Mouse (Mus musculus): ENCODE measurements around the gene Sez6l.

Gene Sez6l

DNA sequence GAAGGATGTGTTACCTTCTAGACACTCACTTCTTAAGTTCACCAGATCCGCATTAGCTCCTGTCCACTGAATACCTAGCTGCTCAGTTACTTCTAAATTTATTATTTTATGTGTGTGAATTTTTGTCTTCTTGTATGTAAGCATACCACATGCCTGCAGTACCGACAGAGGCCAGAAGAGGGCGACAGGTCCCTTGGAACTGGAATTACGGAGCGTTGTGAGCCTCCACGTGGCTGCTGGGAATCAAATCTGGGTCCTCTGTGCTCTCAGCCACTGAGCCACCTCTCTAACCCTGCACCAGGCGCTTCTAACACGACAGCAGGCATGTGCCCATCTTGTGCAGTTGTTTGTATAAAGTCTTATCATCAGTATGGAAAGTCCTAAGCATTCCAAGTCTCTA is 44.8 kb downstream of the Sez6l start:
- peak; percentile 10 for DNase-seq

DNA sequence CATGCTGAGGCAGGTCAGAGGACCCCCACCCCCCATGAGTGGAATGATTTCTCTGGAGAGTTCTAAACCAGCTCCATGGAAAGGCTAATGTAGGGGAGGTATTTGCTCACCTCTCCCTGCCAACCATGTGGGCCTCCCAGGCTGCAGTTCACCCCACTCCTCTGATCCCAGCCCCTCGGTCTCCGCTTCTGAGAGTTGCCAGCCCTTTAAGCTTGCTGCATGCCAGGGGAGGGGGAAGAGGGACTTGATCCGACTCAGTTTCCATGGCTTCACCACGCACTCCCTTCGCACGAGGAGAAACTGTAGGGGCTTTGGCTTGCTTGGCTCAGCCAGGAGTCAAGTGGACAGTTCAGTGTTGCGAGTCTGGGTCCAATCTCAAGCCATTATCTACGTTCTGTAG is 45.9 kb downstream of the Sez6l start:
- no peak for DNase-seq

DNA sequence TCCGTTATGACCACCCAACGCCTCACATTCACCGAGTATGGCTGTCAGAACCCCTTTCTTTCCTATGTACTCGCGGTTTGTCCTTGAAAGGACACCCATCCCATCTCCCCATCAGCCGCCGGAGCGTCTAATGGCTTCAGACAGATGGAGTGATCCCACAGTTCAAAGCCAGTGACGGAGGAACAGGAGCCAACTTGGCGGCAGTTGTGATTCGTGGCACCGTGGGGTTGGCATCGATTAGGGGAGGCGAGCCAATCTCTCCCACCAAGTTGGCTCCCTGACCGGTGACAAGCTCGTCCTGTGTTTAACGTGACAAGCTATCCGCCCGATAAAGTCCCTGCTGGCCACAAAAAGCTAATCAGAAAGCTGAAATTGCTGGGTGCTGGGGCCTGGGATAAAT is 50.0 kb downstream of the Sez6l start:
- DNase-seq, result no peak

DNA sequence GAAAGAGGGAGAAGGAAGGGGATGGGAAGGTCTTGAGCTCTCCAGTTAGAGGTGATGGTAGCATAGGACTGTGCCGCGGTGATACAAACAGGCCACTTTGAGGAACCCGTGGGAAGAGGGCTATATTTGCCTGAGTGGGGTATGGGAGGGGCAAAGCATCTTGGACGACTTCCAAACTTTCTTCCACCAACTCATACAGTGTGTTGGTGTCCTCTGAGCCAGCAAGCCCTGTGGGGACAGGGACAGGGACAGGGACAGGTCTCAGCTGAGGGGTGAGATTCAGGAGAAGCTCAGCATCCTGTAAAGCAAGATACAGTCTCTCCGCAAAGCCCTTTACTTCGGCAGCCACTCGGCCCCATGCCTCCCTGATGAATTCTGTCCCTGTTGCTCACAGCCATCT is 50.5 kb downstream of the Sez6l start:
- DNase-seq, result no peak

DNA sequence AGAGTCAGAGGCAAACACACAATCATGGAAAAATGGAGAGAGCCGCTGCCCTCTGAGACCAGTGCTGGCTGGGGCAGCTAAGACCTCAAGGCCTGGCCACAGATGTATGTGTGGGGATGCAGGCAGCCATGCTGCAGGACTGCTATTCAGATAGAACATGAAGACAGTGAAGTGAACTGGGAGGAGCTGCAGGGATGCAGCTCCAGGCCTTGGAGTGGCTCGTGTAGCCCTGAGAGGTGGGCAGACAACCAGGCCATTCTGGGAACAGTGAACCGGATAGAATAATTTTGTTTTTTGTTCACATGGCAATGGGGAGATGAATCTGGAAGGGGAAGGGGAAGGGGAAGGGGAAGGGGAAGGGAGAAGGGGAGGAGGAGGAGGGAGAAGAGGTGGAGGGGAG is 51.0 kb downstream of the Sez6l start:
- DNase-seq, result no peak

DNA sequence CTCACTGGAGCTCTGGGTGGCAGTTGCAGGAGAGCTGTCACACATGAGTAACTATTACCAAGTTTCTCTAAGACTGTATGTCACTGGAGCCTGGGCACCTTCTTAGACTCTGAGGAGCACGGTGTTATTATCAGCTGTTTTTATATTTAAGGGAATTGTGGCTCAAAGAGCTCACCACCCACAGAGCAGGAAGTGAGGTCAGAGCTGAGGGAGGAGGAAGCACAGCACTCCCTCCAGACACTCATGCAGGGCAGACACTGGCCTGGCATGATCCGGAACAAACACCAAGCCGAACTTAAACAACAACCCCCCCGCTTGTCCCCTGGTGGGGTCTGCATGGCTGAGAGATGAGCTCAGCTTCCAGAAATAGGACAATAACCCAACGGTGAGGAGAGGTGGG is 51.7 kb downstream of the Sez6l start:
- no peak for DNase-seq

DNA sequence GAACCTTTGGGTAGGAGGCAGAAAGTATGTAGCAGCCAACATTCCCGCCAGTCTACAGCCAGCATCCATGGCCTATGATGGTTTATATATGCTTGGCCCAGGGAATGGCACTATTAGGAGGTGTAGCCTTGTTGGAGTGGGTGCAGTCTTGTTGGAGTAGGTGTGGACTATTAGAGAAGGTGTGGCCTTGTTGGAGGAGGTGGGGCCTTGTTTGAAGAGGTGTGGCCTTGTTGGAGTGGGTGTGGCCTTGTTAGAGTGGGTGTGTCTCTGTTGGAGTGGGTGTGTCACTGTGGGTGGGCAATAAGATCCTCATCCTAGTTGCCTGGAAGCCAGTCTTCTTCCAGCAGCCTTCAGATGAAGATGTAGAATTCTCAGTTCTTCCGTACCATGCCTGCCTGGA is 53.2 kb downstream of the Sez6l start:
- DNase-seq, result no peak

DNA sequence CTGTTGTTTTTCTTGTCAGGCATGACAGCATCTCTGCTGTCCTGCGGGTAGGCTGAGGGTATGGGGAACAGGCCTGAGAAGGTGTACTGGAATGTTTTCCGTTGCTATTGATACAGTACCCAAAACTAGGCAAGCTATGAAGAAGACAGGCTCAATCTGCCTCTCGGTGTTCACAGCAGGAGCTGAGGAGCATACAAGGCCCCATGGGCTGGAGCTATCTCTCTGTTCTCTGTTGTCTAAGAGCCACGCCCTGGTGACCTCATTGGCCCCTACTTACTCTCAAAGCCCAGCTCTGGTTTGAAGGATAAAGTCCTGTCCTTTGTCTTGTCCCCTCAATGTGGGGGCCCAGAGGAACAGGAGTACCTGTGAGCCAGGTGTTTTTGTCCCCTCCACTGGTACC is 53.7 kb downstream of the Sez6l start:
- no peak for DNase-seq

DNA sequence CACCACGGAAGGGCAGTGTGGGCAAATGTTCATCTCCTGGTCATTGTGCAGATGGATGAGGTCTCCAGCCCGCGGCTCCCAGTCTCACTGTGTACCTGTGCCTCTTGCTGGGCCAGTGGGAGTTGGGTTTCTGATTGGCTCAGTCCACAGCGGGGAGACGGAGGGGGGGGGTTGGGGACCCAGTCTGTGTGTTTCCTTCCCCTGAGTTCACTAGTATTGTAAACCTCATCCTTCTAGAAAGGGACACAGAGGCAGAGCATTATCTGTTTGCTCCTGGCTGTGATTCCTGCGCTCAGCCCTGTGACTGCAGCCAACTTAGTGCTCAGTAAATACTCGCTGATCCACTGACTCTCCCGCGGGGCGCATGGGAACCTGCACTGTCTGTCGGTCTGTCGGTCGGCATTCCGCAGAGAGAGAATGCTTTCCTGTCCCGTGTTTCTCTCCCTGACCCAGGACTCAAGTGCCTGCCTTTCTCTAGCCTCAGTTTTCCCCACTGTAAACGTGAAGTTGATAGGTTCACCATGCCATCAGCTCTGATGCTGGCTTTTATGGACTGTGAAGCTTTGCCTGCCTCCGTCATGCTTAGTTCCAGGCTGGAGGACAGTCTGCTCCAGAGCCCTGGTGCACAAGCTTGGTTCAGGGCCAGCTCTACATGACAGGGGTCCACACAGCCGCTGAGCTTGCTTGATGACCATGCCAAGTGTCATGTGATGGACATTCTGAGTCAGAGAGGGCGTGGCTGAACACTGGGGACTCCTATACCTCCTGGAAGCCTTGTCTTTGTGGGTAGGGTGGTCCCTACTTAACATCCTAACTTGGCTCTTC is 55.1 kb downstream of the Sez6l start:
- no peak for DNase-seq

DNA sequence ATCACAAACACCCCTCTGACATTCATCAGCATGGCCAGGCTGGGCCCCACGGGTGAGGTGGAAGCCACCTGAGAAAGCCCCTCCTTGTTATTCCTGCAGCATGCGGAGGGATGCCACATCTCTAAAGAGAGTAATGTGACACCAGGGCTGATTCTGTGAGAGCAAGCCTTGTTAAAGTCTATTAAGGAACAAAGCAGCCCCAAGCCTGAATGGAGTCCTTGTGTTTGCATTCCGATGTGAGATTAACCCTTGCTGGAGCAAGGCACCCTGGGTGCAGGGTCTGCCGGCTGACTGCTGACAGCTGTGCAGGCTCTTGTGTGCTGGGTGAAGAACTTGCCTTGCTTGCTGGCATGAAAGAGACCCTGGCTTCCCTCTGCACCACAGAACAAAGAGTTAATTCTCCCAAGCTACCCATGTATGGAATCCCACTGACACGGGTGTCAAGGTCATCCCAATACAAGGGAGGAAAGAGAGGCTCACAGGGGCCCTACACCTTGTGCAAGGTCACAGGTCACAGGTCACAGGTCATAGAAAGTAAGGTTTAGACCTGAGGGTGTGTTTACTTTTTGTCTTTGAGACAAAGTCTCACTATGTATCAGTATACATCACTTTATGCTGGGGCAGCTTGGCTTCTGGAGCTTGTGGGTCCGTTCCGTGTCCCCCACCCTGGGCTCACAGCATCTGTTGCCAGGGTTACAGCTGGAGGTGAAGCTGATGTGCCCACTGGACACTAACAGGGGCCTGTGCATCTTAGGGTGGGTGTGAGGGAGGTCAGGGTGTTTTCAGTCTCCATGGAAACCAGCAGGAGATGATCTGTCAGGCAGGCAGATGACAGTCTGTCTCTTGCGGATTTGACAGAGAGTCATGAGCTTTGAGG is 55.9 kb downstream of the Sez6l start:
- DNase-seq, result no peak

DNA sequence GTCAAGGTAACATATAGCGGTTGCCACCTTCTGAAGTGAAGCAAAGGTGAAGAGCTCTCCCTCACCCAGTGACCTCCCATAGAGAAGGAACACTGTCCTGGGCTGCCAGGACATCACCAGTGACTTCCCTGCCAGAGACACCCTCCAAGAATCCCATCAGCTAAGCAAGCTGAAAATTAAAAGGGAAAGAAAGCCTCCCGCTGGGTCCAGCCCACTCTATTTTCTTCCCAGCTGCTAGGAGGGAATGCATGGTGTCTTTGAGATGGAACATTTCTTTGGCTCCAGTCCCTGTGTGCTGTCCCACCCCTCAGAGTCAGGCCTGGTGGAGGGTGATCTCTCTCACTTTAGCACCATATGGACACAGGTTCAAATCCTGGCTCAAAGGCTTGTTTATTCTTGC is 58.2 kb downstream of the Sez6l start:
- DNase-seq, result no peak

DNA sequence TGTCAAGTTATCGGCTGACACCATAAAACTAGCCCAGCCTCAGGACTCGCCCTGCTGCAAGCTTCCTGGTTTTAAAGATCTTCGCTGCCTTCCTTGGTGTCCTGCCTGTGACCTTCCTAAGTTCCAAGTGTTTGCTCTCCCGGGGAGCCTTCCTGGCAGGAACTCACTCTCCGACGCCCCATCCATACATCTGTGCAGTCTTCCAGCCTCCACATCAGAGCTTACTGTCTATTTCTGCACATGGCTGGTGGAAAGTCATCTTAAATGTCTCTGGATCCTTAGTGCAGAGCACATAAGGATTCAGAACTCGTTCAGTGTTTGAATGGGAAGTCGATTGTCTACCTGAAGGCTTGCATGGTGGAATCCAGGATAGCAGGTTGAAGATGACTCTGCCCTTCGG is 59.5 kb downstream of the Sez6l start:
- DNase-seq, result no peak

DNA sequence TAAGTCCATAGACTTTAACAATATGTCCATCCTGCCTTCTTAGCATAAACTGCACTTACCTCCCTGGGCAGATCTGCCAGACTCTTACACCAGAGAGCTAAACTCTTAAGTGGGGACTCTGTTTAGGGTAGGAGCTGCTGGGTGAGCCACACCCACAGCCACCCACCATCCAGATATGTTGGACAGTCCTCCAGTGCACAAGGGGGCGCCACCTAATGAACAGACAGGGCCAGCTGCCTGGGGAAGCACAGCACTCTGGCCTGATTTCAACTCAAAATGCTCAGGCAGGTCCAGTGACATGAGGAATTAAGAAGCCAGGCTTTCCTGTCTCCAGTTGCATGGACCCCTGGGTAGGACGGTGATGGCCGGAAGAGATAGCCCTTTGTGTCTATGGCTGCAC is 60.5 kb downstream of the Sez6l start:
- peak; percentile 10 for DNase-seq

DNA sequence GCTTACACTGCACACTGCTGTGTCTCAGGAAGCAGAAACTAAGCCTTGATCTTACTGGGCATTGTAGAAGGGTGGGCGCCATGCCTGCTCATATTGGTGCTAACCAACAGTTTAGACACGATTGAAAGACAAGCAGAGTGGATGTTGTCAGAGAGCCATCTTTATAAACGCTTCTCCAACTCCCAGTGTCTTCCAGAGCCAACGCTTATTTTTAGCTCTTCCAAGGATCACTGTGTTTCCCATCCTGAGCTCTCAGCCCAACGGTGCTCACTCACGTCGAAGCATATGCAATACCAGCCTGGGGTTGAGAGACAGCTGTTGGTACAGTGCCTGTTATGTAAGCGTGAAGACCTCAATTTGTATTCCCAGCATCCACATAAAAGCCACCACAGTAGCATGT is 66.6 kb downstream of the Sez6l start:
- DNase-seq, result no peak

DNA sequence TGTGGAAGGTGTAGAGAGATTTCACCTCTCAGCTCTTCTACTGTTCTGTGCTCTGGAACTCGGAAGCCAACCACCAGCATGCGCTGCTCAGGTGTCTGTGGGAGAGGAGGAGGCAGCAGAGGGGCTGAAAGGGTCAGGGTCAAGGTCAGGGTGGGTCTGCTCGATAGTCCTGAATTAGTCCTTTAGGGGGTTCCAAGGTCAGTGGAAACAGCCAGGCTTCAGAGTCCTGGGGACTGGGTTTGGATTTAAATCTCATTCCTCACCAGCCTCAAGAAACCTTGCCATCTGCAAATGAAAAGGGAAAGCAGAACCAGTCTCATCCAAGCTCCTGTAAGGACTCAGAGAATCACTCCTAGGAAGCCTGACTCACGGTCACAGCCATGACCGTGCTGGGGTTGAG is 67.1 kb downstream of the Sez6l start:
- no peak for DNase-seq

DNA sequence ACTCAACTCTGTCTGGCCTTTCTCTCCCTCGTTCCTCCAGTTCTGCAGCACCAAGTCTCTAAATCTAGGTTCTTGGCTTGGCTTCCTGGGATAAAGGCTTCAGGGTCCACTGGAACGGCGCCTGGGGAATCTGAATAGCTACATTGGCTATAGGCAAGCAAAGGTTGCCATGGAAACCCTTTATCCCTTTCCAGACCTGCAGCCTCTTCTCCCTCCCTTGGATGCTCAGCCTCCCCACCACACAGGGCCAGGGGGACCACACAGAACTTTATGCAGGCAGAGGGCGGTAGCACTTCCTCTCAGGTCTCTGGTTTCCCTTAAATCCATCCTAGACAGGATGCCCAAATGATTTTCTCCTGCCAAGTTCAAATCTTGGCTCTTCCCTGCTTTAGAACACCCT is 71.4 kb downstream of the Sez6l start:
- no peak for DNase-seq

DNA sequence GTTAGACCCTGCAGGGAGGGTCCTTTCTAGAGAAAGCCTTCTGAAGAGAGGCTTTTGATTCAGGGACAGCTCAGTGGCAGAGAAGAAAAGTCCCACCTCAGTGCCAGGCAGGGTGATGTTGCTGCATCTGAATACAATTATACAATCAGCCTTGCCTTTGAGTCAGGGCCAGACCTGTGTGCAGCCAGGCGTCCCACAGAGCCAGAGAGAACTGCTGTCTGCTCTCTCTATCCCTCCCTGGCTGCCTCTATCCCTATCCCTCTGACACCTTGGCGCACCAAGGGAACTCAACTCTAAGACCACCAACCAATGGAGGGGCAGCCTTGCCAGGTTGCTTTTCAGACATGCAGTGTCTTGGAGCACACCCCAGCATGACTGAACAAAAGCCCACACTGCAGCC is 75.6 kb downstream of the Sez6l start:
- no peak for DNase-seq

DNA sequence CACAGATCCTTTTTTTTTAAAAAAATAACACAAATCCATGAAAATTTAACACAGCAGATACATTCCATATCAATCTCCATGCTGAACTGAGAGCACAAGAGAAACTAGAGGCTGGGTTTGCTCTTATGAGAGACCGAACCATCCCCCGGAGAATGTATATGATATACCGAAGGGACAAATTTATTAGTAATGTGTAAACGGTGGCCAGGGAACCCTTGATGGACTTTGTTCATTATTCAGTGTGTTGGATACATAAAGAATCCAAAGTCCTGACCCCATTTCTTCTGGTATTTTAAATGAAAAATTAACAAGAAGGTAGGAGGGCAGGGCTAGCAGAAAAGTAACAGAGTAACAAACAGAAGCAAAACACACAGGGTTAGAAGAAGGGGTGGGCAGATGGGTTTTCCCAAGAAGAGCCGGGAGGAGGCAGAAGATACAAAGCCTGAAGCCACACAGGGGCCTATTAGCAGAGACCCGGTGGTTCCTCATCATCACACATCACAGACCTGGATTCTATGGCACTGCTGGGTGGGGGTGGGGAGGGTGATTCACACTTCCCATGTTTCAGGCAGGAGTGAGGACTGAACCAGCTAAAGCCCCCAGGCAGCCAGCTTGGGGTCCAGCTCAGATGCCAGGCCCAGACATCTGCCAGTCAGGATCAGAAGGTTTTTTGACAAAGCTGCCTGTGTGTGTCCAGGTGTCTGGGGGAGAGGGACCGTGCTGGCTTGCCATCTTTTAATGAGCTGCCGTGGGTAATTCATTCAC is 76.9 kb downstream of the Sez6l start:
- DNase-seq, result no peak

DNA sequence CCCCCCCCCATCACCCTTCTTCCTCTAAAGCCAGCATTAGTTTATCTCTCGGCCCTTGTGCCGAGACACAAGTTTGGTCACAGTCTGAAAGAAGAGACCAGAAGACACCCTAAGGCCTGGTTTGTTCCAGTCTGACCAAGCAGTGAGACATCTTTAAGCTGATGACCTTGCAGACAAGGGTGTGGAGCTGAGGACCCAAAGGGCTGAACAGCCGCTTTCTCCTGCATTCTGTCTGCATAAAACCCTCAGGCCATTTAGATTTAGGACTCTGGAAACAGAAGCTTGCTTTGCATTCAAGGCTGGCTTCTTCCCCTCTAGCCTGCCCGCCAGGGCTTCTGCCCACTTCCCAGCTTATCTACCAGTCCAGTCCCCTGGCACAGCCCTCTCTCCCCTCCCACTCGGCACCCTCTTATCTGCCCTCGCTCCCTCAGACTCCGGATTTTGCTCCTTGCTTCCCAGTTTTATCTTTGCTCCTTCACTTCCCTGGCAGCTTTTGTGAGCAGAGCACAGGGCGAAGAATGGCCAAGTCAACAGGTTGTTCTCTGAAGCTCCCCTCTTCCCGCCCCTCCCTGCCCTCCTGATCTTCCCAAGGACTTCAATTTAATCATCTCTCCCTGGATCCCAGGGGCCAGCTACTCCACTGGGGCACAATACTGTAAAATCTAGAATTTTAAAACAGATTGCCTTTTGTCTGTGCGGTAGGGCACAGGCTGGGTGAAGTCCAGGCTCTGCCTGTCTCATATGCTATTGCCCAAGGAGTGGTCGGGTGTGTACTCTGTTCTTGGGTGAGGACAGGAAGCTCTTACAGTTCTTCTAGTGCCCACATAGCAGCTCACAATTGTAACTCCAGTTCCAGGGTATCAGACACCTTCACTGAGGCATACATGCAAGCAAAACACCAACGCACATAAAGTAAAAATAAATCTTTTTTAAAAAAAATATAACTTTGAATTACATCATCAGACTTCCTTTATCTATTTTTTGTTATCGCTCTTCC is 77.8 kb downstream of the Sez6l start:
- no peak for DNase-seq

DNA sequence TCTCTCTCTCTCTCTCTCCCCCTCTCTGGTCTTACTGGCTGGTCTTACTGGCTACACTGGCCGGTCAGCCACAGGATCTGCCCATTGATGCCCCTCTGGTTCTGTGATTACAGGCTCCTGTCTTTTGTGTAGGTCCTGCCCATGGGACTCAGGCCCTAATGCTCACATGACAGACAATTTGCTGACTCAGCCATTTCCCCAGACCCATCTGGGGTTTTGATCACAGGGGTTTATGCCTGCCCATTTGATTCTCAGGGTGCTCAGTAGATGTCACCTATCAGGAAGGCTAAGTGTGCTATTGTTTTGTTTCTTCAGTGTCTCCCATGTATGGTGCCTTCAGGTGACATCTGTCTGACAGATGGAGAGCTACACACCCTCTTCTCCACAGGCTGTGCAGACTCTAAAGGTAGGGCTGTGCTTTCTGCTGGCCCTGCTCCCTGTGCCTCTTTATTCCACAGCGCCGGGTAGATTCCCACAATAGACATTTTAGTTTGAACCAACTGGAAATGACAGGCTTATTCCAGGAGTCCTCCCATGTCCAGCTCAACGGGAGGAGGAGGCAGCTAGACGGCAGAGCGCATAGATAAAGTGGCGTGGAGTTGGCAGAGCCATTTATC is 80.1 kb downstream of the Sez6l start:
- no peak for DNase-seq

DNA sequence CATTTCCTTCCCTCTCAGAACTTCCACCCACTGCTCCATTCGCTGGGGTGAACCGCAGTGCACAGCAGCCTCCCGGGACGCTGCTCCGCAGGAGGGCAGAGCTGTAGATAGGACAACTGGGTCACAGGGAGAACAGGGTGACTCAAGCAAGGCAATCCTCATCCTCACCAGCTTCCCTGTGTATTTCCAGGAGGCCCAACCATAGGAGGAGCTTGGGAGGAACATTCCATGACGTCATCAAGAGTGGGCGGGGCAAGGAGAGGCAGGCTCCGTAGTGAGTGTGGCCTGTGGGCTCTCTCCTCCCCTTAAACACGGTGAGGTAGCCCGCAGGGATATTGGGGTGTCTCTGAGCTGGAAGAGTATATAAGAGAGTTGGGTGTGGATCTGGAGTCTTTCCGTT is 83.5 kb downstream of the Sez6l start:
- DNase-seq, result peak; percentile 8

DNA sequence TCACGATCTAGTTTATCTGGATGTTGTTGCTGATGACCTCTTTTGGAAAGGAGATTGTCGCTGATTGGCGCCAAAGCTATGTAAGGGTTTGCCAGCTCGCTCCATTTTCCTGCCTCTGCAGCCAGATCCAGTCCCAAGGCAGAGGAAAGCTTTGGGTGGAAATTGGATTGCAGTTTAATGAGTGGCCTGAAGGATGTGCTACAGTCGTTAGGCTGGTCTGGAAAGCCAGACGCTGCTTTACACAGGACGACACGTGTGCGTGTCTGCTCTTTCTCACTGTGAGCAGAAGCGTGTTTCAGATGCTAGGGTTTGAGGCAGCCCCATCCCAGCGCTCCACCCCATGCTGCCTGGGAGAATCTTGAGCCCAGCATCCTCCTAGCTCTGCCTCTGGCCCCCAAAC is 85.5 kb downstream of the Sez6l start:
- no peak for DNase-seq

Data from thymus, postnatal 14 days (tissue).